ENCODE assay signal across 9 mouse cellular contexts in genomic region chr9:55544861-55545555, GRCm38 (mm10). TPM values are rescaled to one million over a fixed set of nuclear protein-coding genes. Genes with fewer than 3 reads are reported as not detected.
DNase-seq lines count a peak whose midpoint lies in the region; ATAC-seq and TF ChIP-seq lines count a peak whose summit lies in the region.
"Had no signal": no experiment of that assay in that cellular context is flagged by ENCODE, and none has a peak within 500 bp of the region (broad histone marks: within the 10 kb centered on the region; RNA-seq: fewer than 3 reads in every experiment).

No protein-coding gene starts in this region.

- H3K4me2 ChIP-seq in limb, embryonic 13.5 days (replicated peaks) = peak overlapping the region; percentile 57

- H3K4me3 ChIP-seq in ES-Bruce4 (ENCODE audit: low read depth, low read length) = peak overlapping the region; percentile 6; the same call in 1 of the 2 replicates
- H3K4me3 ChIP-seq in limb, embryonic 13.5 days = peak overlapping the region; percentile 33

- TF ChIP-seq CTCF in ES-Bruce4 (IDR thresholded peaks at IDR 0.05; ENCODE audit: low read depth, low read length) = no peak

- no peaks in the 10 kb centered on the region for H3K9me3 ChIP-seq in ES-Bruce4 (replicated peaks; ENCODE audit: control insufficient read depth, insufficient read depth, low read length, poor library complexity, severe bottlenecking)
- H3K9me3 ChIP-seq in limb, embryonic 13.5 days = no peaks in the 10 kb centered on the region

- no peak for TF ChIP-seq POLR2A in ES-Bruce4 (IDR thresholded peaks at IDR 0.05; ENCODE audit: insufficient read depth, low read length)

- 1% methylated on average over 30 of the region's 30 CpGs for WGBS in limb, embryonic 13.5 days

- peaks cover 23% of the 10 kb centered on the region for H3K27me3 ChIP-seq in ES-Bruce4 (ENCODE audit: control insufficient read depth, insufficient read depth, low read length, poor library complexity, severe bottlenecking)
- peaks cover 100% of the 10 kb centered on the region for H3K27me3 ChIP-seq in limb, embryonic 13.5 days
- H3K27me3 ChIP-seq in splenic B cell, adult 2 months (ENCODE audit: control insufficient read depth, insufficient read depth, low read length, poor library complexity, severe bottlenecking) = 0 out of 2 replicates have a peak, but pooled peaks cover 2% of the 10 kb centered on the region

- intact Hi-C loops in heart, postnatal 10 days (cut with DNase I) = no loop called here

- no peak overlapping the region for H3K27ac ChIP-seq in ES-Bruce4 (ENCODE audit: insufficient read depth, low read length)
- H3K27ac ChIP-seq in limb, embryonic 13.5 days = no peak overlapping the region

- H3K36me3 ChIP-seq in ES-Bruce4 (ENCODE audit: control insufficient read depth, insufficient read depth, low read length, poor library complexity, severe bottlenecking) = no peaks in the 10 kb centered on the region
- no peaks in the 10 kb centered on the region for H3K36me3 ChIP-seq in limb, embryonic 13.5 days
- H3K36me3 ChIP-seq in splenic B cell, adult 2 months (ENCODE audit: control insufficient read depth, insufficient read depth, low read length, poor library complexity, severe bottlenecking) = no peaks in the 10 kb centered on the region

- DNase-seq in layer of hippocampus, postnatal 10 days (ENCODE audit: low spot score in 2 of 2) = peak; percentile 43 to 51
- no peak for DNase-seq in layer of hippocampus, adult 11-12 months (ENCODE audit: low spot score)
- peak; percentile 46 to 60 for DNase-seq in cerebellum, postnatal 14 days
- peak; percentile 68 for DNase-seq in heart, postnatal 10 days
- DNase-seq in splenic B cell, adult 2 months (ENCODE audit: low read depth, low spot score) = peak; percentile 48
- no peak for DNase-seq in layer of hippocampus, postnatal 25 days (ENCODE audit: extremely low spot score in 1 of 2, low spot score in 1 of 2)

- H3K9ac ChIP-seq in ES-Bruce4 (ENCODE audit: low read depth, poor library complexity, severe bottlenecking) = no peak overlapping the region
- H3K9ac ChIP-seq in limb, embryonic 13.5 days = no peak overlapping the region

- no peak for TF ChIP-seq EP300 in ES-Bruce4 (IDR thresholded peaks at IDR 0.05; ENCODE audit: insufficient read depth, low read depth, low read length)

- ATAC-seq in limb, embryonic 13.5 days (ENCODE audit: low FRiP score, low read depth) = no peak

- H3K4me1 ChIP-seq in ES-Bruce4 (ENCODE audit: control insufficient read depth, insufficient read depth, low read length) = no peaks in the 10 kb centered on the region
- peaks cover 60% of the 10 kb centered on the region for H3K4me1 ChIP-seq in limb, embryonic 13.5 days

RNA-seq across cellular contexts. Expression of gene Isl2, which starts 6.5 kb away (rescaled TPM):
- total RNA-seq in layer of hippocampus, postnatal 10 days (2021) = not detected
- polyA plus RNA-seq in ES-Bruce4 (2011; ENCODE audit: insufficient read depth, insufficient read length, low read depth, missing spikeins) = 0.44 TPM in 1 of 2 replicates, not detected in the other
- not detected for total RNA-seq in heart, postnatal 10 days (2021)
- polyA plus RNA-seq in limb, embryonic 13.5 days (2015; fragmentation: Nextera tagmentation; extraction: Ambion mirVana) = 0.65 and 0.79 TPM in 2 replicates
- not detected for total RNA-seq in layer of hippocampus, postnatal 25 days (2021)
- total RNA-seq: gastrocnemius, postnatal 4 days had no signal

RNA-seq across cellular contexts. Expression of gene Etfa, which starts 33.0 kb away (rescaled TPM):
- total RNA-seq in layer of hippocampus, postnatal 10 days (2021) = 10 to 100 TPM; 53.2 to 54.7 TPM
- polyA plus RNA-seq in ES-Bruce4 (2011; ENCODE audit: insufficient read depth, insufficient read length, low read depth, missing spikeins) = 83.0 and 86.6 TPM in 2 replicates
- 100 to 1,000 TPM; 704 to 707 TPM for total RNA-seq in heart, postnatal 10 days (2021)
- polyA plus RNA-seq in limb, embryonic 13.5 days (2015; fragmentation: Nextera tagmentation; extraction: Ambion mirVana) = 176 and 180 TPM in 2 replicates
- total RNA-seq in layer of hippocampus, postnatal 25 days (2021) = 10 to 100 TPM; 45.3 to 46.5 TPM

Comparison
In these comparisons a context has a peak if more than half of its experiments do, and no peak if none do; other contexts are left out.
1. DNase-seq: peak in layer of hippocampus, postnatal 10 days (2 of 2), cerebellum, postnatal 14 days (2 of 2), heart, postnatal 10 days (2 of 2) and splenic B cell, adult 2 months (single experiment); none in layer of hippocampus, adult 11-12 months (single experiment) and layer of hippocampus, postnatal 25 days (0 of 2).
2. RNA of gene Etfa, which starts 33.0 kb away (total RNA-seq): 704 to 707 TPM in heart, postnatal 10 days; 53.2 to 54.7 TPM in layer of hippocampus, postnatal 10 days and 45.3 to 46.5 TPM in layer of hippocampus, postnatal 25 days; every median in the first group is over 10 times any median in the second.